Mouse (Mus musculus) heart, embryonic 15.5 days (tissue): Measurements from ENCODE around the gene Optc. TPM values are rescaled to one million over a fixed set of nuclear protein-coding genes. Genes with fewer than 3 reads are reported as not detected.

Source experiments
- ATAC-seq: fragments of 200-750 bp; cut with Nextera tagmentation; replicated peaks from 2 replicates; pipeline ENCODE4 v1.8.0; 2017; ENCODE audit warnings: low read depth, moderate TSS enrichment; ENCODE audit not compliant: insufficient number of reproducible peaks, insufficient read depth, low FRiP score
- H3K27ac ChIP-seq: fragments of 300-500 bp; sonication (generic); 2 replicates; pipeline ENCODE4 v1.5.1; 2015; ENCODE audit warnings: mild to moderate bottlenecking, inconsistent platforms
- H3K27me3 ChIP-seq: fragments of 300-500 bp; sonication (generic); 2 replicates; pipeline ENCODE4 v1.6.1; 2015; ENCODE audit warnings: inconsistent platforms
- H3K36me3 ChIP-seq: fragments of 300-500 bp; sonication (generic); 2 replicates; pipeline ENCODE4 v1.6.1; 2015; ENCODE audit warnings: mild to moderate bottlenecking, inconsistent platforms
- H3K4me1 ChIP-seq: fragments of 300-500 bp; sonication (generic); replicated peaks from 2 replicates; pipeline ENCODE4 v1.6.1; 2015; ENCODE audit warnings: inconsistent platforms
- H3K4me2 ChIP-seq: fragments of 300-500 bp; sonication (generic); 2 replicates; pipeline ENCODE4 v1.6.1; 2015; ENCODE audit warnings: inconsistent platforms, mild to moderate bottlenecking, moderate library complexity
- H3K4me3 ChIP-seq: fragments of 300-500 bp; sonication (generic); 2 replicates; pipeline ENCODE4 v1.5.1; 2015; ENCODE audit warnings: mild to moderate bottlenecking, inconsistent platforms
- H3K9ac ChIP-seq: fragments of 300-500 bp; sonication (generic); 2 replicates; pipeline ENCODE4 v1.6.1; 2015; ENCODE audit warnings: mild to moderate bottlenecking, inconsistent platforms
- H3K9me3 ChIP-seq: fragments of 300-500 bp; sonication (generic); replicated peaks from 2 replicates; pipeline ENCODE4 v1.6.1; 2016; ENCODE audit warnings: inconsistent platforms
- WGBS: fragments of 180-500 bp; shearing (Covaris S2); methylation state at CpG from one replicate; pipeline ENCODE4 v1.1.7; 2015; ENCODE audit warnings: mixed read lengths; 5-methylcytosine and 5-hydroxymethylcytosine counted together
- polyA plus RNA-seq: library from polyadenylated mRNA; unstranded; fragments of >200 nt; fragmentation: Nextera tagmentation; extraction: Ambion mirVana; gene quantifications from 2 replicates; pipeline ENCODE4 v1.2.1, GENCODE M21; 2015

Optc gene
- polyA plus RNA-seq, 1 experiment from 2014 or later: 0.18 TPM

GRCm38 (mm10) chr1:133897293-133897692 lies 10.5 kb downstream of the Optc start:
- Histone ChIP-seq H3K9me3 (no peaks in the 10 kb centered on the region), H3K9ac (no peak overlapping the region), H3K4me2 (no peak overlapping the region), H3K27me3 (no peaks in the 10 kb centered on the region), H3K36me3 (no peaks in the 10 kb centered on the region), H3K4me3 (no peak overlapping the region), H3K4me1 (peaks cover 33% of the 10 kb centered on the region), H3K27ac (no peak overlapping the region)
- WGBS: 66% methylated on average over 6 of the region's 6 CpGs
- ATAC-seq: no peak

GRCm38 (mm10) chr1:133891489-133891888 lies 16.3 kb downstream of the Optc start:
- Histone ChIP-seq H3K9ac (no peak overlapping the region), H3K36me3 (no peaks in the 10 kb centered on the region), H3K4me1 (peaks cover 68% of the 10 kb centered on the region), H3K27me3 (no peaks in the 10 kb centered on the region), H3K4me2 (peak overlapping the region; percentile 13; the same call in 1 of the 2 replicates), H3K4me3 (no peak overlapping the region), H3K9me3 (no peaks in the 10 kb centered on the region), H3K27ac (peak overlapping the region; percentile 38)
- peak; percentile 61; the same call in 1 of the 2 replicates for ATAC-seq
- 5% methylated on average over 5 of the region's 5 CpGs for WGBS

DNA sequence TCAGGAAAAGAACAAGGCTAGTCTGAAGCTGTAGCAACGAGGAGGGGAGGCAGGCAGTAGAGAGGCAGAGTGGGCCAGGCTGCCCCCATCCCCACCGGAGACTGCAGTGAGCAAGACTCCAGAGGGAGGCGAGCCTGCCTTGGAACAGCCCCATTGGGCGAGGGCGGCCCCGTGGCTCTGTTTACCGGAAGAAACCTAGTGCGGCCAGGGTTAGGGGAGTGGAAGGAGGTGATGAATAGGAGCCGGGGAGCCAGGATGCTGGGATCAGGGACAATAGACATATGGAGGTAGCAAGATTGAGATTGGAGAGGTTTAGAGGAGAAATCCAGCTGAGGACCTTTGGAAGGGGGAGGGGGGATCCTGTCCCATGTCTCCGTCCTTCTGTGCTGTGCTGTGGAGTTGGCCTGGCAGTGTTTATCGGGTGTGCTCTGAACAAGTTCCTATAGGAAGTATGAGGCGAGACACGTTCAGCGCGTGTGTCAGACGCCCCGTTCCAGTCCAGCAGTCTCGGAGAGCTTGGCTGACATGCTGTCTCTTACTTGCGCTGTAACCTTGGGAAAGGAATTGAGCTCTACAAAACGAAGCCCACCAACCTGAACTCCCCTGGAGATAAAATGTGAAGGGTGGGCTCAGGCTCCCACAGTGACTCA lies 17.7 kb downstream of the Optc start:
- Histone ChIP-seq H3K4me1 (peaks cover 58% of the 10 kb centered on the region), H3K4me2 (peak overlapping the region; percentile 54), H3K27ac (peak overlapping the region; percentile 43), H3K9me3 (no peaks in the 10 kb centered on the region), H3K27me3 (no peaks in the 10 kb centered on the region), H3K9ac (peak overlapping the region; percentile 5), H3K36me3 (no peaks in the 10 kb centered on the region), H3K4me3 (0 out of 2 replicates have a peak overlapping the region, but pooled peaks have one; percentile 0)
- ATAC-seq: 0 out of 2 replicates have a peak, but pooled peaks have one; percentile 30
- 25% methylated on average over 20 of the region's 20 CpGs for WGBS

- H3K4me3 ChIP-seq: no peak overlapping the region
- H3K36me3 ChIP-seq: no peaks in the 10 kb centered on the region
- no peaks in the 10 kb centered on the region for H3K27me3 ChIP-seq
- WGBS: 88% methylated on average over 5 of the region's 5 CpGs
- H3K9me3 ChIP-seq: no peaks in the 10 kb centered on the region
- H3K4me1 ChIP-seq: peaks cover 47% of the 10 kb centered on the region
- H3K4me2 ChIP-seq: no peak overlapping the region
- no peak for ATAC-seq
- no peak overlapping the region for H3K9ac ChIP-seq
- H3K27ac ChIP-seq: no peak overlapping the region
Observed at GRCm38 (mm10) chr1:133887538-133888250, 20.1 kb downstream of the Optc start.

GRCm38 (mm10) chr1:133887044-133887443 lies 20.8 kb downstream of the Optc start:
- Histone ChIP-seq H3K4me2 (no peak overlapping the region), H3K9me3 (no peaks in the 10 kb centered on the region), H3K9ac (0 out of 2 replicates have a peak overlapping the region, but pooled peaks have one; percentile 7), H3K4me3 (no peak overlapping the region), H3K27me3 (no peaks in the 10 kb centered on the region), H3K4me1 (peaks cover 47% of the 10 kb centered on the region), H3K27ac (no peak overlapping the region), H3K36me3 (no peaks in the 10 kb centered on the region)
- ATAC-seq: no peak
- WGBS: 21% methylated on average over 8 of the region's 8 CpGs

DNA sequence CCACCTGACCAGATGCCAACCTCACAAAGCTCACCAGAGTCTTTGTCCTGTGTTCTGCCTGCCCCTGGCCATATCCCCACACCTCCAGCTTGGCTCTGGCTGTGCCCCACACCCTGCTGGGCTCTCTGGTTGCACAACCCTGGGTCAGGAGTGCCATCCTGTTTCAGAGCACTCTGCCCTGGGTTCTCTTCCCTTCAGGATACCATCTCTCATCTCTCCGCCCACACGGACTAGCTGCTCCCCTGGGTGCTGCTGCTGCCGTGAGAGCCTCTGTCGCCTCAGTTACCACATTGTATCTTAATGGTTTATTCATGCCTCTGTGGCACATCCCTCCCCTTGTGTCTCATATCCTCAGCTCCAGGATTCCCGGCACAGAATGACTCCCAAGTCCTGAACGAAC lies 21.4 kb downstream of the Optc start:
- ATAC-seq: no peak
- WGBS: 60% methylated on average over 6 of the region's 6 CpGs
- H3K9ac ChIP-seq: no peak overlapping the region
- no peak overlapping the region for H3K4me2 ChIP-seq
- H3K4me1 ChIP-seq: peaks cover 47% of the 10 kb centered on the region
- H3K27me3 ChIP-seq: no peaks in the 10 kb centered on the region
- H3K9me3 ChIP-seq: no peaks in the 10 kb centered on the region
- H3K4me3 ChIP-seq: no peak overlapping the region
- H3K36me3 ChIP-seq: no peaks in the 10 kb centered on the region
- H3K27ac ChIP-seq: no peak overlapping the region

DNA sequence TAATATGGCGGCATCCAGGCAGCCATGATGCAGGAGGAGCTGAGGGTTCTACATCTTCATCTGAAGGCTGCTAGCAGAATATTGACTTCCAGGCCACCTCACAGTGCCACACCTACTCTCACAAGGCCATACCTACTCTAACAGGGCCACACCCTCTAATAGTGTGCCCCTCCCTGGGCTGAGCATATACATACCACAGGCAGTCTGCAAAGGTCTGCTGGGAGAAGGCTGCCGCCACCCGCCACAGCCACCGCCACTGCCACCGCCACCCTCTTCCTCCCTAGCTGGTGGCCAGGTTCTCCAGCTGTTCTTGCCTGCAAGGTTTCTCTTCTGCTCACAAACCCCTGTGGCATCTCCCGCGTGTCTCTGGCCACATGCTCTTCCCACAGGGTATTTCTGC lies 22.0 kb downstream of the Optc start:
- H3K27me3 ChIP-seq: no peaks in the 10 kb centered on the region
- no peak overlapping the region for H3K27ac ChIP-seq
- H3K4me1 ChIP-seq: peaks cover 47% of the 10 kb centered on the region
- H3K4me2 ChIP-seq: no peak overlapping the region
- ATAC-seq: no peak
- H3K9ac ChIP-seq: no peak overlapping the region
- no peaks in the 10 kb centered on the region for H3K36me3 ChIP-seq
- no peaks in the 10 kb centered on the region for H3K9me3 ChIP-seq
- 88% methylated on average over 7 of the region's 7 CpGs for WGBS
- H3K4me3 ChIP-seq: no peak overlapping the region

DNA sequence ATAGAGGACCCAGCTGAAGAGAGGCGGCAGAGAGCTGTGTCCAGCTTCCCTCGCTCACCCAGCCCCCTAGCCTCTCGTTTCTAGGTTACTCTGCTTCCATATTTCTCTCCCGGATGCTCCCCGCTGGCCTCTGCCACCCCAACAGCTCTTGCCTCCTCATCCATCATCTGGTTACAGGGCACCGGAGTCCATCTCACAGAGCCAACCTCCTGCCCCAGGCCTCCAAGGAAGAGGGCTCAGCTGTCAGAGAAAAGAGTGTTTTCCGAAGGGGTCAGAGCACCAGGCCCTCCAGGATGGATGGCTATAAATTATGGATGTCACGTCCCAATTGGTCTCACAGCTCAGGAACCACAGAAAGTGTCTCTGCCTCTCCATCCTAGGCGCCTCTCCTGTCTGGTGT lies 23.1 kb downstream of the Optc start:
- H3K27ac ChIP-seq: no peak overlapping the region
- no peak overlapping the region for H3K4me2 ChIP-seq
- WGBS: 73% methylated on average over 9 of the region's 9 CpGs
- H3K9me3 ChIP-seq: no peaks in the 10 kb centered on the region
- no peak overlapping the region for H3K9ac ChIP-seq
- ATAC-seq: no peak
- H3K27me3 ChIP-seq: no peaks in the 10 kb centered on the region
- H3K4me1 ChIP-seq: peaks cover 41% of the 10 kb centered on the region
- H3K36me3 ChIP-seq: no peaks in the 10 kb centered on the region
- H3K4me3 ChIP-seq: no peak overlapping the region

- H3K4me3 ChIP-seq: no peak overlapping the region
- 55% methylated on average over 6 of the region's 6 CpGs for WGBS
- no peaks in the 10 kb centered on the region for H3K27me3 ChIP-seq
- H3K9ac ChIP-seq: no peak overlapping the region
- H3K27ac ChIP-seq: no peak overlapping the region
- no peaks in the 10 kb centered on the region for H3K36me3 ChIP-seq
- H3K4me2 ChIP-seq: no peak overlapping the region
- H3K4me1 ChIP-seq: peaks cover 38% of the 10 kb centered on the region
- ATAC-seq: no peak
- H3K9me3 ChIP-seq: no peaks in the 10 kb centered on the region
Observed at GRCm38 (mm10) chr1:133884090-133884489, 23.7 kb downstream of the Optc start.

- H3K36me3 ChIP-seq: no peaks in the 10 kb centered on the region
- H3K27ac ChIP-seq: no peak overlapping the region
- H3K4me2 ChIP-seq: no peak overlapping the region
- ATAC-seq: no peak
- no peaks in the 10 kb centered on the region for H3K27me3 ChIP-seq
- 52% methylated on average over 11 of the region's 11 CpGs for WGBS
- H3K4me1 ChIP-seq: peaks cover 38% of the 10 kb centered on the region
- H3K9ac ChIP-seq: no peak overlapping the region
- no peak overlapping the region for H3K4me3 ChIP-seq
- H3K9me3 ChIP-seq: no peaks in the 10 kb centered on the region
Observed at GRCm38 (mm10) chr1:133882283-133883217, 25.2 kb downstream of the Optc start.

DNA sequence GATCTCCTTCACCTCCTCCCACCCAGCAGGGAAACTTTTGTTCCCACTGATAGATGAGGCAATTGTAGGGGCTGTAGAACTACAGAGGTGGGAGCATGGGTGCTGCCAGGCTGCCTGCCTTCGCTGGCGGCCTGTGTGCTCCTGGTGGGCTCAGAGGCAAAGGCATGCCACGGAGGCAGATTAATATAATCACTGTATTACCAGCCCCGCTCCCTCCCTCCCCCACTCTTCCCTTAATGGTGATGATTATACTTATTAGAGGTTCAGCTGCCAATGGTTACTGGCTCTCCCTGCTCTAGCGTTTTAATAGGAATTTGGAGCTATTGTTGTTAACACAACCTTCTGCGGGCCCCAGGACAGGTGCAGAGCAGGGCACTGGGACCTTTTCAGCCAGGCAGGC lies 26.0 kb downstream of the Optc start:
- 60% methylated on average over 6 of the region's 6 CpGs for WGBS
- Histone ChIP-seq H3K9ac (no peak overlapping the region), H3K27ac (no peak overlapping the region), H3K4me3 (no peak overlapping the region), H3K36me3 (no peaks in the 10 kb centered on the region), H3K9me3 (no peaks in the 10 kb centered on the region), H3K4me1 (peaks cover 32% of the 10 kb centered on the region), H3K4me2 (no peak overlapping the region), H3K27me3 (no peaks in the 10 kb centered on the region)
- ATAC-seq: no peak
